7 mouse cellular contexts compared by ENCODE assay signal in the genomic region with DNA sequence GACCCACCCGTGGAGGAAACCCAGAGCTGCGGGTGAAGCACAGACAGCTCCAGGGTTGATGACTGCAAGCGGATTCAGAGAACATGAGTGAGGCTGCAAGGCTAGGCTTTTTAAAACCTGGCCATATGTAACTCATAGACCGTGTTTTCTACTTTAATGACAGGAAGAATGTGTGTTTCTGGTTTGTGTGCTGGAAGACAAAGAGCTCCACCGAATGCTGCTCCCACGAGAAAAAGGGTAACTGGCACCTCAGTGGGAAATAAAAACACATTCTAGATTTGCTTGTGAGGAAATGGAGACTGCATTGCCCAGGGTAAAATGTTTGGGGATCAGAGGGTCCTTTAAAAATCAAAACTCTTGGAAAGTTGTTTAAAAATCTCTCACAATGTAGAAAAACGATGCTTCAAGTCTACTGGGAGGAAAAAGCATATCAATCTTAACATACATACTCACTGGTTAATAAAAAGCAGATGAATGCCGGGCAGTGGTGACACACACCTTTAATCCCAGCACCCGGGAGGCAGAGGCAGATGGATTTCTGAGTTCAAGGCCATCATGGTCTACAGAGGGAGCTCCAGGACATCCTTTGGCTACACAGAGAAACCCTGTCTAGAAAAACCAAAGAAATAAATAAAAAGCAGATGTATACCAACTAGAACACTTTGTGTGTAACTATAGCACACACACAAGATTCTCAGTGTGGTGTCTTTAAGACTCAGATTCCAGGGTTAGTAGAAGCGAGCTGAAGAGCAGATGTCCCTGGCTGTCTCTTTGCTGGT. TPM values are rescaled to one million over a fixed set of nuclear protein-coding genes. Genes with fewer than 3 reads are reported as not detected.
DNase-seq lines count a peak whose midpoint lies in the region; ATAC-seq and TF ChIP-seq lines count a peak whose summit lies in the region.

No protein-coding gene starts in this region.

- H3K4me1 ChIP-seq in lung, postnatal 0 days (ENCODE audit: insufficient read depth, low read depth, low read length) = peaks cover 5% of the 10 kb centered on the region; the same call in 1 of the 2 replicates
- H3K4me1 ChIP-seq in hindbrain, embryonic 14.5 days (replicated peaks; ENCODE audit: control insufficient read depth, insufficient read depth, low read length) = peaks cover 14% of the 10 kb centered on the region

- 0 out of 2 replicates have a peak, but pooled peaks cover 4% of the 10 kb centered on the region for H3K36me3 ChIP-seq in lung, postnatal 0 days (ENCODE audit: insufficient read depth, low read length)
- H3K36me3 ChIP-seq in hindbrain, embryonic 14.5 days (replicated peaks; ENCODE audit: control insufficient read depth, insufficient read depth) = peaks cover 34% of the 10 kb centered on the region

- 0 out of 2 replicates have a peak, but pooled peaks have one; percentile 7 for TF ChIP-seq CTCF in lung, postnatal 0 days (IDR thresholded peaks at IDR 0.05)

- TF ChIP-seq EP300 in lung, postnatal 0 days (IDR thresholded peaks at IDR 0.05) = 0 out of 2 replicates have a peak, but pooled peaks have one; percentile 13

- peak overlapping the region; percentile 69 for H3K4me2 ChIP-seq in lung, postnatal 0 days (replicated peaks; ENCODE audit: low read depth, low read length)
- peak overlapping the region; percentile 64 for H3K4me2 ChIP-seq in hindbrain, embryonic 14.5 days (replicated peaks)

- H3K27ac ChIP-seq in lung, postnatal 0 days (ENCODE audit: low read length) = peak overlapping the region; percentile 69
- H3K27ac ChIP-seq in hindbrain, embryonic 14.5 days = peak overlapping the region; percentile 85

- 4% methylated on average over 10 of the region's 10 CpGs for WGBS in lung, postnatal 0 days
- WGBS in hindbrain, embryonic 14.5 days = 9% methylated on average over 10 of the region's 10 CpGs

- no peaks in the 10 kb centered on the region for H3K27me3 ChIP-seq in lung, postnatal 0 days (replicated peaks; ENCODE audit: insufficient read depth, low read length)
- H3K27me3 ChIP-seq in hindbrain, embryonic 14.5 days (ENCODE audit: control insufficient read depth, insufficient read depth, low read length) = no peaks in the 10 kb centered on the region

- peak overlapping the region; percentile 71 for H3K9ac ChIP-seq in lung, postnatal 0 days (replicated peaks; ENCODE audit: low read depth)
- peak overlapping the region; percentile 72 for H3K9ac ChIP-seq in hindbrain, embryonic 14.5 days

- no peak for ATAC-seq in lung, postnatal 0 days
- ATAC-seq in hindbrain, embryonic 14.5 days (ENCODE audit: low FRiP score) = no peak

- no peak for DNase-seq in lung, postnatal 0 days (ENCODE audit: low spot score)
- no peak for DNase-seq in lung, postnatal 10 days
- peak; percentile 26 for DNase-seq in embryo, embryonic 10 days (ENCODE audit: low spot score)
- DNase-seq in hindbrain, embryonic 14.5 days (ENCODE audit: low spot score) = no peak
- DNase-seq in mesoderm, embryonic 11.5 days (ENCODE audit: low read depth, low spot score) = peak; percentile 30
- no peak for DNase-seq in layer of hippocampus, adult 11-12 months (ENCODE audit: low spot score)
- no peak for DNase-seq in spleen, postnatal 14 days (ENCODE audit: low spot score in 2 of 2)

- H3K4me3 ChIP-seq in lung, postnatal 0 days (ENCODE audit: low read depth, low read length) = peak overlapping the region; percentile 72
- H3K4me3 ChIP-seq in hindbrain, embryonic 14.5 days (replicated peaks; ENCODE audit: low read length) = peak overlapping the region; percentile 77

- no peaks in the 10 kb centered on the region for H3K9me3 ChIP-seq in lung, postnatal 0 days (ENCODE audit: low read length)
- H3K9me3 ChIP-seq in hindbrain, embryonic 14.5 days (ENCODE audit: control insufficient read depth, low read length) = no peaks in the 10 kb centered on the region

RNA-seq across cellular contexts. Expression of a gene that starts 0.6 kb away (rescaled TPM):
- 34.0 and 34.3 TPM in 2 replicates for polyA plus RNA-seq in lung, postnatal 0 days (2015; fragmentation: Nextera tagmentation; extraction: Ambion mirVana)
- 62.1 and 67.7 TPM in 2 replicates for polyA plus RNA-seq in hindbrain, embryonic 14.5 days (2014; fragmentation: Nextera tagmentation; extraction: Ambion mirVana)

Comparison
In these comparisons a context has a peak if more than half of its experiments do, and no peak if none do; other contexts are left out.
1. DNase-seq: peak in embryo, embryonic 10 days (single experiment) and mesoderm, embryonic 11.5 days (single experiment); none in lung, postnatal 0 days (single experiment), lung, postnatal 10 days (single experiment), hindbrain, embryonic 14.5 days (single experiment), layer of hippocampus, adult 11-12 months (single experiment) and spleen, postnatal 14 days (0 of 2).